Mouse (Mus musculus): ENCODE measurements around the gene Cnfn.

Gene Cnfn

GRCm38 (mm10) chr7:25390054-25390770 lies 20.7 kb upstream of the Cnfn start:
- DNase-seq (ENCODE audit: low spot score), result no peak

- DNase-seq (ENCODE audit: low spot score), result no peak
Measured at GRCm38 (mm10) chr7:25388916-25389315, 19.4 kb upstream of the Cnfn start.

GRCm38 (mm10) chr7:25387811-25388440 lies 18.4 kb upstream of the Cnfn start:
- no peak for DNase-seq (ENCODE audit: low spot score)

GRCm38 (mm10) chr7:25385850-25386555 lies 16.5 kb upstream of the Cnfn start:
- no peak for DNase-seq (ENCODE audit: low spot score)

GRCm38 (mm10) chr7:25385259-25385658 lies 15.7 kb upstream of the Cnfn start:
- no peak for DNase-seq (ENCODE audit: low spot score)

GRCm38 (mm10) chr7:25384818-25385217 lies 15.3 kb upstream of the Cnfn start:
- no peak for DNase-seq (ENCODE audit: low spot score)

- no peak for DNase-seq (ENCODE audit: low spot score)
Measured at GRCm38 (mm10) chr7:25384318-25384717, 14.8 kb upstream of the Cnfn start.

- DNase-seq (ENCODE audit: low spot score), result no peak
Measured at GRCm38 (mm10) chr7:25383891-25384290, 14.4 kb upstream of the Cnfn start.

- DNase-seq (ENCODE audit: low spot score), result no peak
Measured at GRCm38 (mm10) chr7:25383385-25383784, 13.9 kb upstream of the Cnfn start.

GRCm38 (mm10) chr7:25382541-25382940 lies 13.0 kb upstream of the Cnfn start:
- no peak for DNase-seq (ENCODE audit: low spot score)

- DNase-seq (ENCODE audit: low spot score), result no peak
Measured at GRCm38 (mm10) chr7:25381284-25381680, 11.8 kb upstream of the Cnfn start.

- no peak for DNase-seq (ENCODE audit: low spot score)
Measured at GRCm38 (mm10) chr7:25380392-25381283, 11.1 kb upstream of the Cnfn start.

- DNase-seq (ENCODE audit: low spot score), result peak; percentile 83
Measured at GRCm38 (mm10) chr7:25379551-25380351, 10.2 kb upstream of the Cnfn start.

GRCm38 (mm10) chr7:25378181-25379100 lies 8.9 kb upstream of the Cnfn start:
- no peak for DNase-seq (ENCODE audit: low spot score)

- peak; percentile 27 for DNase-seq (ENCODE audit: low spot score)
Measured at GRCm38 (mm10) chr7:25377100-25377700, 7.7 kb upstream of the Cnfn start.

- peak; percentile 84 for DNase-seq (ENCODE audit: low spot score)
Measured at GRCm38 (mm10) chr7:25376556-25376955, 7.0 kb upstream of the Cnfn start.

- no peak for DNase-seq (ENCODE audit: low spot score)
Measured at GRCm38 (mm10) chr7:25372441-25372840, 2.9 kb upstream of the Cnfn start.

GRCm38 (mm10) chr7:25368333-25368732 lies 1.2 kb downstream of the Cnfn start:
- DNase-seq (ENCODE audit: low spot score), result no peak

GRCm38 (mm10) chr7:25367632-25368293 lies 1.8 kb downstream of the Cnfn start:
- peak; percentile 39 for DNase-seq (ENCODE audit: low spot score)
